Mouse (Mus musculus) limb, embryonic 13.5 days (tissue): ENCODE results near the gene Tex12. TPM values are rescaled to one million over a fixed set of nuclear protein-coding genes. Genes with fewer than 3 reads are reported as not detected.

Source experiments
- polyA plus RNA-seq: library from polyadenylated mRNA; unstranded; fragments of >200 nt; fragmentation: Nextera tagmentation; extraction: Ambion mirVana; gene quantifications from 2 replicates; pipeline ENCODE4 v1.2.1, GENCODE M21; 2015

The Tex12 gene
- polyA plus RNA-seq, 1 experiment from 2014 or later, result not detected

Other genes starting within 250 kb of the Tex12 start
- 251 and 308 TPM in 2 replicates for gene Rpl10-ps3, start 216.4 kb downstream of the Tex12 start, polyA plus RNA-seq
- 0.18 and 0.19 TPM in 2 replicates for gene Plet1, start 66.8 kb downstream of the Tex12 start, polyA plus RNA-seq
- gene Pts, start 32.6 kb downstream of the Tex12 start, polyA plus RNA-seq, result 71.2 and 84.3 TPM in 2 replicates
- gene Il18, start 6.5 kb downstream of the Tex12 start, polyA plus RNA-seq, result 2.6 and 2.7 TPM in 2 replicates
- 0.15 and 0.23 TPM in 2 replicates for gene Bco2, start 6.1 kb downstream of the Tex12 start, polyA plus RNA-seq
- 257 and 259 TPM in 2 replicates for gene Sdhd, start 42.5 kb upstream of the Tex12 start, polyA plus RNA-seq
- 242 and 267 TPM in 2 replicates for gene Timm8b, start 42.6 kb upstream of the Tex12 start, polyA plus RNA-seq
- gene Pih1d2, start 56.0 kb upstream of the Tex12 start, polyA plus RNA-seq, result 3.7 and 3.8 TPM in 2 replicates
- 24.5 and 26.9 TPM in 2 replicates for gene Nkapd1, start 56.1 kb upstream of the Tex12 start, polyA plus RNA-seq
- gene Dlat, start 98.5 kb upstream of the Tex12 start, polyA plus RNA-seq, result 41.4 and 45.4 TPM in 2 replicates
- gene Dixdc1, start 178.2 kb upstream of the Tex12 start, polyA plus RNA-seq, result 18.6 and 23.6 TPM in 2 replicates
- 3.8 and 4.7 TPM in 2 replicates for gene 2310030G06Rik, start 185.2 kb upstream of the Tex12 start, polyA plus RNA-seq
- 71.2 and 74.0 TPM in 2 replicates for gene Cryab, start 190.0 kb upstream of the Tex12 start, polyA plus RNA-seq
- gene Hspb2, start 191.0 kb upstream of the Tex12 start, polyA plus RNA-seq, result 37.8 and 39.3 TPM in 2 replicates
- gene Fdxacb1, start 206.9 kb upstream of the Tex12 start, polyA plus RNA-seq, result 11.0 and 11.3 TPM in 2 replicates
- gene Alg9, start 213.7 kb upstream of the Tex12 start, polyA plus RNA-seq, result 34.1 and 37.3 TPM in 2 replicates
- 31.3 and 36.2 TPM in 2 replicates for gene 1110032A03Rik, start 214.2 kb upstream of the Tex12 start, polyA plus RNA-seq